Mouse (Mus musculus) kidney, embryonic 14.5 days (tissue): ENCODE measurements at regions not wholly inside any gene's neighbourhood (a gene's known extent, or its start where the extent isn't known, plus 50 kb on each side); places are given as distances from the start of the nearest gene placed in this dataset.

ENCODE experiments used
- ATAC-seq: fragments of 200-750 bp; cut with Nextera tagmentation; 2 replicates; pipeline ENCODE4 v1.8.0; 2017; ENCODE audit warnings: moderate number of reproducible peaks, mild to moderate bottlenecking, moderate TSS enrichment, moderate library complexity; ENCODE audit not compliant: low FRiP score, low TSS enrichment
- H3K27ac ChIP-seq: fragments of 300-500 bp; sonication (generic); 2 replicates; pipeline ENCODE4 v1.5.1; 2014; ENCODE audit warnings: low read depth, mild to moderate bottlenecking, low read length, moderate library complexity, mixed read lengths
- H3K27me3 ChIP-seq: fragments of 300-500 bp; sonication (generic); 2 replicates; pipeline ENCODE4 v1.6.1; 2014; ENCODE audit warnings: mild to moderate bottlenecking, low read length; ENCODE audit not compliant: control insufficient read depth, insufficient read depth
- H3K36me3 ChIP-seq: fragments of 300-500 bp; sonication (generic); 2 replicates; pipeline ENCODE4 v1.6.1; 2014; ENCODE audit warnings: low read length, mixed read lengths; ENCODE audit not compliant: control insufficient read depth, insufficient read depth
- H3K4me1 ChIP-seq: fragments of 300-500 bp; sonication (generic); 2 replicates; pipeline ENCODE4 v1.6.1; 2014; ENCODE audit warnings: low read length, mixed read lengths; ENCODE audit not compliant: control insufficient read depth, insufficient read depth
- H3K4me2 ChIP-seq: fragments of 300-500 bp; sonication (generic); replicated peaks from 2 replicates; pipeline ENCODE4 v1.6.1; 2014; ENCODE audit warnings: low read depth, mild to moderate bottlenecking, low read length
- H3K4me3 ChIP-seq: fragments of 300-500 bp; sonication (generic); 2 replicates; pipeline ENCODE4 v1.5.1; 2014; ENCODE audit warnings: mild to moderate bottlenecking, low read length
- H3K9ac ChIP-seq: fragments of 300-500 bp; sonication (generic); 2 replicates; pipeline ENCODE4 v1.6.1; 2014; ENCODE audit warnings: low read depth, mild to moderate bottlenecking, low read length, moderate library complexity
- H3K9me3 ChIP-seq: fragments of 300-500 bp; sonication (generic); 2 replicates; pipeline ENCODE4 v1.6.1; 2016; ENCODE audit warnings: low read length; ENCODE audit not compliant: control insufficient read depth
- WGBS: fragments of 180-500 bp; shearing (Covaris S2); extraction: QIAGEN DNeasy Blood & Tissue Kit; methylation state at CpG from one replicate; pipeline ENCODE4 v1.1.7; 2014; 5-methylcytosine and 5-hydroxymethylcytosine counted together

GRCm38 (mm10) chr5:82089401-82089800 is 1069.5 kb downstream of the Adgrl3 start:
- H3K27ac ChIP-seq, result no peak overlapping the region
- no peaks in the 10 kb centered on the region for H3K27me3 ChIP-seq
- no peak for ATAC-seq
- no peak overlapping the region for H3K4me3 ChIP-seq
- H3K9me3 ChIP-seq, result no peaks in the 10 kb centered on the region
- H3K4me1 ChIP-seq, result no peaks in the 10 kb centered on the region
- 76% methylated on average over 2 of the region's 2 CpGs for WGBS
- no peak overlapping the region for H3K4me2 ChIP-seq
- no peak overlapping the region for H3K9ac ChIP-seq
- no peaks in the 10 kb centered on the region for H3K36me3 ChIP-seq

GRCm38 (mm10) chr5:82103056-82103807 is 1083.3 kb downstream of the Adgrl3 start:
- H3K27me3 ChIP-seq, result no peaks in the 10 kb centered on the region

DNA sequence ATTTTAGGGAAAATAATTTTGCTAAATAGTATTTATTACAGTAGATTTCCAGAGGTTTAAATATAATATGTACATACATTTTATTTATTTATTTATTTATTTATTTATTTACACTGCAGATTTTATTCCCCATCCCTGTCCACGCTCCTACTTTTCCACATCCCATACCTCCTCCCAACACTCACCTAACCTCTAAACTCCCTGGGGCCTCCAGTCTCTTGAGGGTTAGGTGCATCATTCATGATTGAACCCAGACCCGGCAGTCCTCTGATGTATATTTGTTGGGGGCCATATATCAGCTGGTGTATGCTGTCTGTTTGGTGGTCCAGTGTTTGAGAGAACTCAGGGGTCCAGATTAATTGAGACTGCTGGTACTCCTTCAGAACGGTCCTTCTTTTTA is 1083.9 kb downstream of the Adgrl3 start:
- WGBS, result 85% methylated on average over 3 of the region's 3 CpGs
- no peaks in the 10 kb centered on the region for H3K4me1 ChIP-seq
- H3K9ac ChIP-seq, result no peak overlapping the region
- no peak overlapping the region for H3K27ac ChIP-seq
- no peak overlapping the region for H3K4me3 ChIP-seq
- no peak overlapping the region for H3K4me2 ChIP-seq
- H3K36me3 ChIP-seq, result no peaks in the 10 kb centered on the region
- no peaks in the 10 kb centered on the region for H3K9me3 ChIP-seq
- ATAC-seq, result no peak
- no peaks in the 10 kb centered on the region for H3K27me3 ChIP-seq

More at GRCm38 (mm10) chr5:82103056-82103807, 1083.3 kb downstream of the Adgrl3 start:
- Histone ChIP-seq H3K36me3 (no peaks in the 10 kb centered on the region), H3K27ac (no peak overlapping the region), H3K4me1 (no peaks in the 10 kb centered on the region), H3K4me2 (no peak overlapping the region), H3K4me3 (no peak overlapping the region), H3K9ac (no peak overlapping the region), H3K9me3 (no peaks in the 10 kb centered on the region)
- 88% methylated on average over 6 of the region's 6 CpGs for WGBS
- no peak for ATAC-seq

- Histone ChIP-seq H3K36me3 (no peaks in the 10 kb centered on the region), H3K9ac (no peak overlapping the region), H3K4me1 (no peaks in the 10 kb centered on the region), H3K4me2 (no peak overlapping the region), H3K4me3 (no peak overlapping the region), H3K27me3 (no peaks in the 10 kb centered on the region), H3K27ac (no peak overlapping the region), H3K9me3 (no peaks in the 10 kb centered on the region)
- 71% methylated on average over 2 of the region's 2 CpGs for WGBS
- no peak for ATAC-seq
Observed at GRCm38 (mm10) chr5:82125921-82126459, 1106.1 kb downstream of the Adgrl3 start.

GRCm38 (mm10) chr5:82142063-82142462 is 1122.1 kb downstream of the Adgrl3 start:
- H3K4me3 ChIP-seq, result no peak overlapping the region
- no peak overlapping the region for H3K27ac ChIP-seq
- H3K9ac ChIP-seq, result no peak overlapping the region
- H3K4me1 ChIP-seq, result no peaks in the 10 kb centered on the region
- no peak overlapping the region for H3K4me2 ChIP-seq
- WGBS, result 96% methylated on average over 1 of the region's 1 CpGs
- H3K36me3 ChIP-seq, result no peaks in the 10 kb centered on the region
- H3K9me3 ChIP-seq, result no peaks in the 10 kb centered on the region
- H3K27me3 ChIP-seq, result no peaks in the 10 kb centered on the region
- ATAC-seq, result no peak
